Mouse (Mus musculus) kidney, embryonic 15.5 days (tissue): Measurements from ENCODE around the gene Ccnj. TPM values are rescaled to one million over a fixed set of nuclear protein-coding genes. Genes with fewer than 3 reads are reported as not detected.

Source experiments
- microRNA-seq: library from miRNA; unstranded; fragments of <30 nt; microRNA quantifications from one replicate; pipeline ENCODE4, GENCODE M21; 2016
- polyA plus RNA-seq: library from polyadenylated mRNA; unstranded; fragments of >200 nt; fragmentation: Nextera tagmentation; extraction: Ambion mirVana; gene quantifications from 2 replicates; pipeline ENCODE4 v1.2.1, GENCODE M21; 2015

Ccnj gene
- polyA plus RNA-seq, 1 experiment from 2014 or later, result 16.3 TPM

Small RNAs within 50 kb of the gene (microRNA-seq; reads per million reads assigned to microRNA genes)
- 0.59 reads per million for gene Mir8092

Other genes starting within 250 kb of the Ccnj start
- gene Aldh18a1, start 242.8 kb upstream of the Ccnj start, polyA plus RNA-seq, result 53.0 and 58.3 TPM in 2 replicates
- gene Tctn3, start 219.0 kb upstream of the Ccnj start, polyA plus RNA-seq, result 11.4 and 12.3 TPM in 2 replicates
- gene Entpd1, start 218.9 kb upstream of the Ccnj start, polyA plus RNA-seq, result 5.3 and 6.5 TPM in 2 replicates
- gene Cc2d2b, start 82.5 kb upstream of the Ccnj start, polyA plus RNA-seq, result 0.06 and 0.19 TPM in 2 replicates
- gene Zfp518a, start 63.4 kb downstream of the Ccnj start, polyA plus RNA-seq, result 11.6 and 12.4 TPM in 2 replicates
- 12.6 and 15.6 TPM in 2 replicates for gene Blnk, start 163.3 kb downstream of the Ccnj start, polyA plus RNA-seq
- gene Dntt, start 198.0 kb downstream of the Ccnj start, polyA plus RNA-seq, result 0.27 TPM in 1 of 2 replicates, not detected in the other
- not detected in 2 replicates for gene Opalin, start 245.8 kb downstream of the Ccnj start, polyA plus RNA-seq